Mouse (Mus musculus): Measurements from ENCODE around the gene Olfr1178. TPM values are rescaled to one million over a fixed set of nuclear protein-coding genes. Genes with fewer than 3 reads are reported as not detected.

Olfr1178 gene
- total RNA-seq (2014; fragmentation: Nextera tagmentation) (not detected in 2 replicates), total RNA-seq (2017) (not detected in 2 replicates)

GRCm38 (mm10) chr2:88386762-88387161 lies at the start of gene Olfr1178:
TSS of gene Olfr1178 (plus strand) at chr2:88387062.
- ATAC-seq (replicated peaks; ENCODE audit: poor library complexity, severe bottlenecking) = no peak

GRCm38 (mm10) chr2:88346392-88346791 lies 40.5 kb upstream of the Olfr1178 start, which contains the start of gene Olfr1177-ps:
TSS of gene Olfr1177-ps (minus strand) at chr2:88346492.
- ATAC-seq (replicated peaks; ENCODE audit: poor library complexity, severe bottlenecking) = no peak

- peak; percentile 55; the same call in 1 of the 2 replicates for ATAC-seq (replicated peaks; ENCODE audit: poor library complexity, severe bottlenecking)
Measured at GRCm38 (mm10) chr2:88356304-88356703, 30.6 kb upstream of the Olfr1178 start.

GRCm38 (mm10) chr2:88406353-88406752 lies 19.5 kb downstream of the Olfr1178 start, which contains the start of gene Olfr1179:
TSS of gene Olfr1179 (minus strand) at chr2:88406453.
- no peak for ATAC-seq (replicated peaks; ENCODE audit: poor library complexity, severe bottlenecking)

- ATAC-seq (replicated peaks; ENCODE audit: poor library complexity, severe bottlenecking) = no peak
Measured at GRCm38 (mm10) chr2:88419051-88419450, 32.2 kb downstream of the Olfr1178 start, which contains the start of gene Olfr1180. TSS of gene Olfr1180 (minus strand) at chr2:88419151.

GRCm38 (mm10) chr2:88426071-88426470 lies 39.2 kb downstream of the Olfr1178 start, which contains the start of gene Olfr1181:
TSS of gene Olfr1181 (minus strand) at chr2:88426171.
- ATAC-seq (replicated peaks; ENCODE audit: poor library complexity, severe bottlenecking) = no peak

GRCm38 (mm10) chr2:88449031-88449430 lies 62.2 kb downstream of the Olfr1178 start, which contains the start of gene Gm13757:
TSS of gene Gm13757 (minus strand) at chr2:88449131.
- ATAC-seq (replicated peaks; ENCODE audit: poor library complexity, severe bottlenecking) = no peak

Other genes with a start within 250 kb of the Olfr1178 start
- gene Olfr1167, start 231.9 kb upstream of the Olfr1178 start, total RNA-seq (2014; fragmentation: Nextera tagmentation) = not detected in 2 replicates
- not detected in 2 replicates for gene Olfr1167, start 231.9 kb upstream of the Olfr1178 start, total RNA-seq (2017)
- not detected in 2 replicates for gene Olfr1168, start 205.2 kb upstream of the Olfr1178 start, total RNA-seq (2014; fragmentation: Nextera tagmentation)
- not detected in 2 replicates for gene Olfr1168, start 205.2 kb upstream of the Olfr1178 start, total RNA-seq (2017)
- not detected in 2 replicates for gene Olfr1170, start 158.7 kb upstream of the Olfr1178 start, total RNA-seq (2014; fragmentation: Nextera tagmentation)
- gene Olfr1170, start 158.7 kb upstream of the Olfr1178 start, total RNA-seq (2017) = not detected in 2 replicates
- not detected in 2 replicates for gene Olfr1173, start 107.2 kb upstream of the Olfr1178 start, total RNA-seq (2014; fragmentation: Nextera tagmentation)
- not detected in 2 replicates for gene Olfr1173, start 107.2 kb upstream of the Olfr1178 start, total RNA-seq (2017)
- not detected in 2 replicates for gene Olfr1174-ps, start 71.9 kb upstream of the Olfr1178 start, total RNA-seq (2014; fragmentation: Nextera tagmentation)
- gene Olfr1174-ps, start 71.9 kb upstream of the Olfr1178 start, total RNA-seq (2017) = not detected in 2 replicates
- gene Olfr1175-ps, start 59.8 kb upstream of the Olfr1178 start, total RNA-seq (2014; fragmentation: Nextera tagmentation) = not detected in 2 replicates
- not detected in 2 replicates for gene Olfr1175-ps, start 59.8 kb upstream of the Olfr1178 start, total RNA-seq (2017)
- not detected in 2 replicates for gene Olfr1176, start 50.3 kb upstream of the Olfr1178 start, total RNA-seq (2014; fragmentation: Nextera tagmentation)
- gene Olfr1176, start 50.3 kb upstream of the Olfr1178 start, total RNA-seq (2017) = not detected in 2 replicates
- not detected in 2 replicates for gene Olfr1177-ps, start 40.6 kb upstream of the Olfr1178 start, total RNA-seq (2014; fragmentation: Nextera tagmentation)
- gene Olfr1177-ps, start 40.6 kb upstream of the Olfr1178 start, total RNA-seq (2017) = not detected in 2 replicates
- gene Olfr1179, start 19.4 kb downstream of the Olfr1178 start, total RNA-seq (2014; fragmentation: Nextera tagmentation) = not detected in 2 replicates
- not detected in 2 replicates for gene Olfr1179, start 19.4 kb downstream of the Olfr1178 start, total RNA-seq (2017)
- not detected in 2 replicates for gene Olfr1180, start 32.1 kb downstream of the Olfr1178 start, total RNA-seq (2014; fragmentation: Nextera tagmentation)
- not detected in 2 replicates for gene Olfr1180, start 32.1 kb downstream of the Olfr1178 start, total RNA-seq (2017)
- gene Olfr1181, start 39.1 kb downstream of the Olfr1178 start, total RNA-seq (2014; fragmentation: Nextera tagmentation) = not detected in 2 replicates
- gene Olfr1181, start 39.1 kb downstream of the Olfr1178 start, total RNA-seq (2017) = not detected in 2 replicates
- gene Gm13757, start 62.1 kb downstream of the Olfr1178 start, total RNA-seq (2014; fragmentation: Nextera tagmentation) = not detected in 2 replicates
- gene Gm13757, start 62.1 kb downstream of the Olfr1178 start, total RNA-seq (2017) = not detected in 2 replicates
- not detected in 2 replicates for gene Olfr1183, start 67.8 kb downstream of the Olfr1178 start, total RNA-seq (2014; fragmentation: Nextera tagmentation)
- not detected in 2 replicates for gene Olfr1183, start 67.8 kb downstream of the Olfr1178 start, total RNA-seq (2017)
- not detected in 2 replicates for gene Olfr1184, start 96.5 kb downstream of the Olfr1178 start, total RNA-seq (2014; fragmentation: Nextera tagmentation)
- not detected in 2 replicates for gene Olfr1184, start 96.5 kb downstream of the Olfr1178 start, total RNA-seq (2017)
- gene Olfr1185-ps1, start 106.3 kb downstream of the Olfr1178 start, total RNA-seq (2014; fragmentation: Nextera tagmentation) = not detected in 2 replicates
- gene Olfr1185-ps1, start 106.3 kb downstream of the Olfr1178 start, total RNA-seq (2017) = not detected in 2 replicates
- not detected in 2 replicates for gene Olfr1186, start 131.5 kb downstream of the Olfr1178 start, total RNA-seq (2014; fragmentation: Nextera tagmentation)
- gene Olfr1186, start 131.5 kb downstream of the Olfr1178 start, total RNA-seq (2017) = not detected in 2 replicates
- gene Olfr1188, start 169.9 kb downstream of the Olfr1178 start, total RNA-seq (2014; fragmentation: Nextera tagmentation) = not detected in 2 replicates
- not detected in 2 replicates for gene Olfr1188, start 169.9 kb downstream of the Olfr1178 start, total RNA-seq (2017)
- gene Olfr1189, start 199.4 kb downstream of the Olfr1178 start, total RNA-seq (2014; fragmentation: Nextera tagmentation) = not detected in 2 replicates
- not detected in 2 replicates for gene Olfr1189, start 199.4 kb downstream of the Olfr1178 start, total RNA-seq (2017)

All from granulocyte monocyte progenitor cell, adult 5-6 weeks (primary cell).